Mouse (Mus musculus) intestine, embryonic 16.5 days (tissue): ENCODE measurements around the gene Anpep. TPM values are rescaled to one million over a fixed set of nuclear protein-coding genes. Genes with fewer than 3 reads are reported as not detected.
"Not testable (repeated sequence)": the region's sequence is repeated elsewhere in the genome, so short reads cannot be mapped to it uniquely, and the experiment has no call there.

Experiments
- ATAC-seq: fragments of 200-750 bp; cut with Nextera tagmentation; 2 replicates; pipeline ENCODE4 v1.8.0; 2017; ENCODE audit warnings: moderate TSS enrichment, moderate library complexity
- H3K27ac ChIP-seq: fragments of 300-500 bp; sonication (generic); 2 replicates; pipeline ENCODE4 v1.5.1; 2014; ENCODE audit warnings: mild to moderate bottlenecking, low read length
- H3K27me3 ChIP-seq: fragments of 300-500 bp; sonication (generic); replicated peaks from 2 replicates; pipeline ENCODE4 v1.6.1; 2014; ENCODE audit warnings: low read length, control low read depth, mixed read lengths; ENCODE audit not compliant: control insufficient read depth, insufficient read depth
- H3K36me3 ChIP-seq: fragments of 300-500 bp; sonication (generic); 2 replicates; pipeline ENCODE4 v1.6.1; 2014; ENCODE audit warnings: low read length, control low read depth; ENCODE audit not compliant: control insufficient read depth, insufficient read depth
- H3K4me1 ChIP-seq: fragments of 300-500 bp; sonication (generic); 2 replicates; pipeline ENCODE4 v1.6.1; 2014; ENCODE audit warnings: low read length, control low read depth, mixed read lengths; ENCODE audit not compliant: control insufficient read depth, insufficient read depth
- H3K4me2 ChIP-seq: fragments of 300-500 bp; sonication (generic); 2 replicates; pipeline ENCODE4 v1.6.1; 2014; ENCODE audit warnings: low read depth, low read length, control low read depth
- H3K4me3 ChIP-seq: fragments of 300-500 bp; sonication (generic); 2 replicates; pipeline ENCODE4 v1.5.1; 2014; ENCODE audit warnings: mild to moderate bottlenecking, low read length
- H3K9ac ChIP-seq: fragments of 300-500 bp; sonication (generic); 2 replicates; pipeline ENCODE4 v1.6.1; 2014; ENCODE audit warnings: low read depth, low read length
- H3K9me3 ChIP-seq: fragments of 300-500 bp; sonication (generic); 2 replicates; pipeline ENCODE4 v1.6.1; 2016; ENCODE audit warnings: low read length, control low read depth; ENCODE audit not compliant: control insufficient read depth
- WGBS: fragments of 180-500 bp; shearing (Covaris S2); extraction: QIAGEN DNeasy Blood & Tissue Kit; methylation state at CpG from one replicate; pipeline ENCODE4 v1.1.7; 2014; 5-methylcytosine and 5-hydroxymethylcytosine counted together
- polyA plus RNA-seq: library from polyadenylated mRNA; unstranded; fragments of >200 nt; fragmentation: Nextera tagmentation; extraction: Ambion mirVana; gene quantifications from 2 replicates; pipeline ENCODE4 v1.2.1, GENCODE M21; 2015

The Anpep gene
- polyA plus RNA-seq, 1 experiment from 2014 or later = 248 TPM

DNA sequence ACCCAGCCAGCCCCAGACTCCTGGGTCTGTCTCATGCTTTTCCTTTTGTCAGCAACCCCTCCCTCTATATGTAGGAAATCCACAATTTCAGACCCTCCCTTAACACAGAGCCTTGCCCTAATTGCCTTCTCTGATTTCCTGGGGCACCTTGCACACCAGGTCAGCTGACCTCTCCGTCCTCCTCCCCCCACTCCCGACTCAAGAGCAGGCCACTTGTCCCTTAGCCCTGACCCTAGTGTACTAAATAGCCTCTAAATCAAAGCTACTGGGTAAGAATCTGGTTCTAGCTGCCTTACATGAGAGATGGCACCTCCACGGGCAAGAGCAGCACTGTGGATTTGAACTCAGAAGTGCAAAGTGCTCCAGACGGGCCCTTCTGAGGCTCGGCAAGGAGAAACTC, 58.8 kb downstream of the Anpep start:
- 68% methylated on average over 5 of the region's 5 CpGs for WGBS
- Histone ChIP-seq H3K27ac (no peak overlapping the region), H3K27me3 (no peaks in the 10 kb centered on the region), H3K4me3 (no peak overlapping the region), H3K9me3 (no peaks in the 10 kb centered on the region), H3K9ac (no peak overlapping the region), H3K36me3 (no peaks in the 10 kb centered on the region), H3K4me1 (no peaks in the 10 kb centered on the region), H3K4me2 (no peak overlapping the region)
- ATAC-seq = no peak

DNA sequence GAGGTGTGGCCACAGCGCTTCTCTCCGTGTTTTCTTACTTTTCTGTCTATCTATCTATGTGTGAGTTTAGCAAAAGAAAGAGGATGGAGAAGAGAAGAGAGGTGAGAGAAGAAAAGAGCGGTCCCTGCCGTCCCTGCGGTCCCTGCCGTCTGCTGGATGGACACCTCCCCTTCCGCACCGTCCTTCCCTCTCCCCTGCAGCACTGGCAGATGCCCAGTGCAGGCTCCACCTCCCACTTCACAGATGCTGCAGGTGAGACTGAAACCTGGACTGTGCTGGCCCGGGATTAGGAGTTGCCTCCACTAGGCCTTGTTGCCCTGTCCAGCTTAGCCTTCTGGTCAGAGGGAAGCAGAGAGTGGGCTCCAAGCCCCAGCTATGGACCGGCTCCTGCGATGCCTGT, 59.5 kb downstream of the Anpep start:
- no peak overlapping the region for H3K27ac ChIP-seq
- no peaks in the 10 kb centered on the region for H3K9me3 ChIP-seq
- H3K27me3 ChIP-seq = no peaks in the 10 kb centered on the region
- ATAC-seq = no peak
- no peaks in the 10 kb centered on the region for H3K36me3 ChIP-seq
- 71% methylated on average over 11 of the region's 11 CpGs for WGBS
- no peak overlapping the region for H3K4me2 ChIP-seq
- H3K9ac ChIP-seq = no peak overlapping the region
- H3K4me1 ChIP-seq = no peaks in the 10 kb centered on the region
- H3K4me3 ChIP-seq = no peak overlapping the region

DNA sequence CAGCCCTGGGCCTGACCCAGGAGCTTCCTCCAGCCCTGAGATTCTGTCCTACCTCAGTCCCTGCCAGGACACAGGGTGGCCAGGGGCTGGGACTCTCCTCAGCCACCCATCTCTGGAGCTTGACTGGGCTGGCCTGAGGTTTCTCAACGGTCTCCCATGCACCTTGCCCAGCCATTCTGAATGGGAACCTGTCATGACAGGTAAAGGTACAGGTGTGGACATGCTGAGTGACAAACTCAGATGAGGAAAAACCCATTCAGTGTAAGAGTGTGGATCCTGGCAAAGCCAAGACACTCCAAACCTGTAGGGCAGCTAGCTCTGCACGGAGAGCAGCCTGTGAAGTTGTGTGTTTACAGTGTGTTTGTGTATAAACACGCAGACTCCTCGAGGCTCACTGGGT, 60.5 kb downstream of the Anpep start:
- no peak overlapping the region for H3K27ac ChIP-seq
- no peak overlapping the region for H3K9ac ChIP-seq
- ATAC-seq = no peak
- H3K9me3 ChIP-seq = no peaks in the 10 kb centered on the region
- no peaks in the 10 kb centered on the region for H3K27me3 ChIP-seq
- no peaks in the 10 kb centered on the region for H3K36me3 ChIP-seq
- no peaks in the 10 kb centered on the region for H3K4me1 ChIP-seq
- no peak overlapping the region for H3K4me3 ChIP-seq
- 69% methylated on average over 4 of the region's 4 CpGs for WGBS
- H3K4me2 ChIP-seq = no peak overlapping the region

DNA sequence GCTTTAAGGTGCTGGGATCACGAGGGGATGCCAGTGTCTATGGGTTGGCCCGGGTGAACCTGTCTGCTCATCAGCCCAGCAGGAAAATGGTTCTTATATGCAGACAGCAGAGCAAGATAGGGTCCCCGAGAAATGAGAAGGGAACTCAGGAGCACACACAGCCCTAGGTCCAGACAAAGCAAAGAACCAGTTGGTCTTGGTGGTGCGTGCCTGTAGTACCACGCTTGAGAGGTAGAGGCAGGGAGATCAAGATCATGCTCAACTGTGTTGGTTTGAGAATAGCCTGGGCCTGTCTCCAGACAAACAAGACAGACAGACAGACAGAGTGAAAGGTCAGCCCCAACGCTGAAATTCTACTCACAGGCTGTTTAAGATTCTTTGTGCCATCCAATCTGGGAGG, 61.4 kb downstream of the Anpep start:
- H3K27ac ChIP-seq = no peak overlapping the region
- H3K4me2 ChIP-seq = no peak overlapping the region
- WGBS = 78% methylated on average over 6 of the region's 6 CpGs
- H3K4me3 ChIP-seq = no peak overlapping the region
- H3K27me3 ChIP-seq = no peaks in the 10 kb centered on the region
- no peaks in the 10 kb centered on the region for H3K4me1 ChIP-seq
- H3K9ac ChIP-seq = no peak overlapping the region
- no peaks in the 10 kb centered on the region for H3K9me3 ChIP-seq
- ATAC-seq = 0 out of 2 replicates have a peak, but pooled peaks have one; percentile 16
- H3K36me3 ChIP-seq = no peaks in the 10 kb centered on the region

DNA sequence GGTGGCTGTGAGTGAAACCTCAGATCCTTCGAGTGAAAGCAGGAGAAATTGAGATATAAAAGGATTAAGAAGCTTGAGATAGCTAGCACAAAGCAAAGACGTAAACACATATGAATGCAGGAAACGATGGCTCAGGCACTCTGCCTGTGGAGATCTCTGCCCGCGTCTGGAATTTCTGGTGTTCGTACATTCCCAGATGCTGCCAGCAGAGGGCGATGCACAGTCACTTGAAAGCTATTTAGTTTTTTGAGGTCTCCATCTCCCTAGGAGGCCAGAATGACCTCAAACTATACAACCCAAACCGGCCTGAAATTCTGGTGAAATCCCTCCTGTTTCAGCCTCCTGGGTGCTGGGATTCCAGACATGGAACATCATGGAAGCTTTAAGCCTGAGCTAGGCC, 61.8 kb downstream of the Anpep start:
- H3K27ac ChIP-seq = no peak overlapping the region
- no peak overlapping the region for H3K4me3 ChIP-seq
- peak; percentile 5; the same call in 1 of the 2 replicates for ATAC-seq
- H3K4me2 ChIP-seq = no peak overlapping the region
- no peaks in the 10 kb centered on the region for H3K9me3 ChIP-seq
- no peak overlapping the region for H3K9ac ChIP-seq
- 4% methylated on average over 8 of the region's 8 CpGs for WGBS
- H3K27me3 ChIP-seq = peaks cover under 1% of the 10 kb centered on the region; the same call in 1 of the 2 replicates
- H3K36me3 ChIP-seq = no peaks in the 10 kb centered on the region
- no peaks in the 10 kb centered on the region for H3K4me1 ChIP-seq

DNA sequence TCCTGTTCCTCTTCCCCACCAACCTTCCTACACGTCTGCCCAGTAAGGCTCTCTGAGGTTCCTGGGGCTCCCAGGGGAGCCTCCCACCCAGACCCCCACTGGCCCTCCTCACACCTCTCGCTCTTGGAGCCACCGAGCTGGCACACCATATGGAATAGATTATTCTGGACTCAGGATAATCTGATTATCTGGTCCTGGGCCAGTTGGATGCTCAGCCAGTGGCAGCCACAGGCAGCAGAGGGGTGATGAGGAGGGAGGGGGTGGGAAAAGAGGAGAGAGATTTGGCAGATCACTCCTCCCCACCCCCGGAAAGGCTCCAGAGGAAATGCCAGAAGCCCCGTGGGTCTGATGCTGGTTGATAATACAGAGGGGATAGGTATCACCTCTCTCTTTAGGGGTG, 62.3 kb downstream of the Anpep start:
- Histone ChIP-seq H3K27ac (no peak overlapping the region), H3K4me1 (no peaks in the 10 kb centered on the region), H3K9me3 (no peaks in the 10 kb centered on the region), H3K4me2 (no peak overlapping the region), H3K36me3 (no peaks in the 10 kb centered on the region), H3K4me3 (no peak overlapping the region), H3K27me3 (peaks cover 5% of the 10 kb centered on the region; the same call in 1 of the 2 replicates), H3K9ac (no peak overlapping the region)
- WGBS = 30% methylated on average over 5 of the region's 5 CpGs
- peak; percentile 13; the same call in 1 of the 2 replicates for ATAC-seq

DNA sequence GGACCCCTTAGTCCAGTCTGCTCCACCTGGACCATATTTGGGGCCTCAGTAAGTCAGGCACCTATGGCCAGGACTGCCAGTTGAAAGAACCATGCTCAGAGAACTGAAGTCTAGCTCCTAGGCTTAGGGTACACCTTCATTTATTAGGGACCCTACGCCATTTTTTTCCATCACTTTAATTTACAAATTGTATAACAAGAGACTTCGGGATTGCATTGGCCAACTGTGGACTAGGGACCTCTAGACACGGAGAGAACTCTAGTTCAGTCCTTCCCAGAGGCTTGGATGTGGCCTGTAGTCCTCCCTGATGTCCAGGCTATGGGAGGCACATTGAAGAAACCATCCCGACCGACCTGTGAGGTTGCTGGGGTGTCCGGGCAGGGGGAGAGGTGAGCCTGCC, 67.2 kb downstream of the Anpep start, which contains the start of gene Mesp1:
Gene Mesp1 (minus strand): TSS at position 101 of the 400 bp plus-strand sequence.
- H3K4me3 ChIP-seq = peak within 1 kb of the TSS; percentile 54
- H3K4me1 ChIP-seq = peaks cover 17% of the 10 kb centered on the region
- ATAC-seq = no peak
- no peak within 1 kb of the TSS for H3K27ac ChIP-seq
- no peaks in the 10 kb centered on the region for H3K36me3 ChIP-seq
- H3K9me3 ChIP-seq = no peaks in the 10 kb centered on the region
- H3K9ac ChIP-seq = peak within 1 kb of the TSS; percentile 68
- 71% methylated on average over 6 of the region's 6 CpGs for WGBS
- H3K4me2 ChIP-seq = peak within 1 kb of the TSS; percentile 89
- H3K27me3 ChIP-seq = peaks cover 32% of the 10 kb centered on the region

DNA sequence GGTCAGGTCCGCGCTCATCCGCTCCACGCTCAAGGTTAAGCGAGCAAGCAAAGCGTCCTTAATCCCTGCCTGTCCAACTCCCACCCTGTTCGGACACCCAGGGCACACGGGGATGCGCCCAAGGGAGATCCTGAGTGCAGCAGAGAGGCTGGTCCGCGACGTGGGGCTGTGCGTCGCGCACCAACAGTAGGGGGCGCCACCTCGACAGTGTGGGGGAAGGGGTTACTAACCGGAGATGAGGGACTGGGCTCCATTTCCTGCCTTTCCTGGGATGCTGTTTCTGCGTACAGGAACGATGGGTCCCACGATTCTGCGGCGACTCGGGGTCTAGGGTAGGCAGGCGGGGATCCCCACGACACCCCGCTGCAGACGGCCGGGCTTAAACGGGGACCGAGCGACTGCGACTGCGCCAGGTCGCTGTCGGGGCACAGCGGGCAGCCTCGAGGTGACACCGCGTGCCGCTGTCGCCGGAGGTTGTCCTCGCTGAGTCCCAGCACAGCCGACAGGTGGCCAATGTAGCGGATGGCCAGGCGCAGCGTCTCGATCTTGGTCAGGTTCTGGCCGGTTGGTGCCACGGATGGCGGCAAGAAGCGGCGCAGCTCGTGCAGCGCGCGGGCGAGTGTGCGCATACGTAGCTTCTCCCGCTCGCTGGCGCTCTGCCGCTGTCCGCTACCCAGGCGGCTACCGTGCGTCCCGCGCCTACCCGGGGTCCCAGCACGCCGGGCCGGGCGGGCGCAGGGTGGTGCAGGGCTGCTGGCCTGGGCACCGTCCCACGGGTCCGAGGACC, 68.0 kb downstream of the Anpep start:
- H3K9me3 ChIP-seq = no peaks in the 10 kb centered on the region
- peak overlapping the region; percentile 54 for H3K4me3 ChIP-seq
- H3K27ac ChIP-seq = no peak overlapping the region
- H3K9ac ChIP-seq = peak overlapping the region; percentile 68
- H3K4me1 ChIP-seq = peaks cover 17% of the 10 kb centered on the region
- WGBS = 1% methylated on average over 79 of the region's 80 CpGs
- peak overlapping the region; percentile 89 for H3K4me2 ChIP-seq
- peaks cover 32% of the 10 kb centered on the region for H3K27me3 ChIP-seq
- peak; percentile 29 for ATAC-seq
- H3K36me3 ChIP-seq = no peaks in the 10 kb centered on the region

DNA sequence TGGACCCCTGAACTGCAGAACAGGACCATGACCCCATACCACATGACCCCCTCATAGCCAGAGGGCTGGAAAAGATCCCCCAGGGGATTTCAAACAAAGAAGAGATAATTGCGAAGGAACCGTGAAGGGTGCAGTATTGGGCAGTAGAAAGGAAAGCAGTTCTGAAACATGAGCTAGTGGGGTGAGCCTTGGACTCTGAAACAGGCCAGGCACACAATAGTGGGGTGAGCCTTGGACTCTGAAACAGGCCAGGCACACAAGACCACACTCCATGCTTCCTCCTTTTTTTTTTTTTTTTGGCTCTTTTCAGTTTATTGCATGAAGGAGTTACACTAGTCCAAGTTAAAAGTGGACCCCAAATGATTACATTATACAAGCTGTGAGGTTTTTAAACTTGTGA, 71.0 kb downstream of the Anpep start:
- 12% methylated on average over 2 of the region's 2 CpGs for WGBS
- not testable (repeated sequence) for H3K4me3 ChIP-seq, H3K9ac ChIP-seq, H3K4me2 ChIP-seq, H3K9me3 ChIP-seq, H3K36me3 ChIP-seq
- H3K4me1 ChIP-seq = peaks cover 17% of the 10 kb centered on the region
- peaks cover 32% of the 10 kb centered on the region for H3K27me3 ChIP-seq
- ATAC-seq = peak; percentile 92
- H3K27ac ChIP-seq = peak overlapping the region; percentile 79
